Mouse (Mus musculus) spleen, adult 2 months (tissue): Measurements from ENCODE around the gene Zfp422. TPM values are rescaled to one million over a fixed set of nuclear protein-coding genes. Genes with fewer than 3 reads are reported as not detected.

Experiments
- DNase-seq, 2 experiments: peaks; one replicate each; pipeline versions ENCODE4 v3.0.0 to v3.0.0-alpha.2; 2012 to 2021; ENCODE audit warnings: low spot score in 2 of 2, low read depth in 1 of 2
- H3K27ac ChIP-seq: fragments of 200-500 bp; 2 replicates; pipeline ENCODE4 v1.5.1; 2012; ENCODE audit warnings: low read length, inconsistent platforms; ENCODE audit not compliant: insufficient read depth
- H3K27me3 ChIP-seq: fragments of 200-500 bp; 2 replicates; pipeline ENCODE4 v1.6.1; 2012; ENCODE audit warnings: mild to moderate bottlenecking, moderate library complexity, low read length, inconsistent platforms; ENCODE audit not compliant: control insufficient read depth, insufficient read depth
- H3K36me3 ChIP-seq: fragments of 200-500 bp; 2 replicates; pipeline ENCODE4 v1.6.1; 2012; ENCODE audit warnings: mild to moderate bottlenecking, low read length, inconsistent platforms; ENCODE audit not compliant: control insufficient read depth, insufficient read depth
- H3K4me1 ChIP-seq: fragments of 200-500 bp; 2 replicates; pipeline ENCODE4 v1.6.1; 2011; ENCODE audit warnings: inconsistent platforms; ENCODE audit not compliant: control insufficient read depth, insufficient read depth, insufficient read length
- H3K4me3 ChIP-seq: fragments of 200-500 bp; 2 replicates; pipeline ENCODE4 v1.5.1; 2011; ENCODE audit warnings: mild to moderate bottlenecking, inconsistent platforms; ENCODE audit not compliant: insufficient read depth, insufficient read length; ENCODE audit errors: extremely low read depth
- CTCF ChIP-seq: fragments of 200-500 bp; IDR thresholded peaks from 2 replicates; pipeline ENCODE4 v1.5.1; 2011; ENCODE audit warnings: mild to moderate bottlenecking, inconsistent platforms; ENCODE audit not compliant: insufficient read depth, insufficient read length, insufficient replicate concordance; ENCODE audit errors: extremely low read depth
- POLR2A ChIP-seq: fragments of 200-500 bp; IDR thresholded peaks from 2 replicates; pipeline ENCODE4 v1.6.1; 2011; ENCODE audit warnings: low read depth, low read length, inconsistent platforms
- WGBS: fragments of 180-500 bp; shearing (Covaris S2); methylation state at CpG from one replicate; pipeline ENCODE4 v1.1.7; 2018; 5-methylcytosine and 5-hydroxymethylcytosine counted together
- polyA plus RNA-seq: library from polyadenylated mRNA; depleted of rRNA; stranded (reverse); fragments of >200 nt; gene quantifications from 2 replicates; pipeline ENCODE4 v1.2.3, GENCODE M21; 2012

Zfp422 gene
- polyA plus RNA-seq, 1 experiment = 7.2 TPM

DNA sequence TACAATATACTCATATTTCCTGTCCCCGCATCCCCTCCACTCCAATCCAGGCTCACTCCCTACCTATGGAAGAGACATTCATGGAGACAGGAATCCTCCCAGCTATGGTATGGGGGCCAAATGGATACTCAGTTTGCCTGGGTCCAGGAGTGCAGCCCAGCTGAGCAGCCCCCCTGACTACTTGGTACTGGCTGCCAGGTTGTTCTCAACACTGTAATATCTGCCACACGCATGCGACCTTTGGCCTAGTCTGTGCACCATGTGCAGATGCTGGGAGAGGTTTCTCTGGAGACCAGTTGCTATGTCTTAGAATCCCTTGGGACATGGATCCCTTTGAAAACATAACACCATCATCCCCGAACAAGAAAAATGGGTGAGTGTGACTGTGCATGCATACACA, 43.0 kb upstream of the Zfp422 start:
- 84% methylated on average over 4 of the region's 4 CpGs for whole genome bisulfite sequencing
- DNase-seq = no peak
- no peak for TF ChIP-seq CTCF
- TF ChIP-seq POLR2A = no peak
- no peak overlapping the region for H3K27ac ChIP-seq
- no peaks in the 10 kb centered on the region for H3K27me3 ChIP-seq
- H3K4me3 ChIP-seq = no peak overlapping the region
- H3K4me1 ChIP-seq = peaks cover 29% of the 10 kb centered on the region
- no peaks in the 10 kb centered on the region for H3K36me3 ChIP-seq

DNA sequence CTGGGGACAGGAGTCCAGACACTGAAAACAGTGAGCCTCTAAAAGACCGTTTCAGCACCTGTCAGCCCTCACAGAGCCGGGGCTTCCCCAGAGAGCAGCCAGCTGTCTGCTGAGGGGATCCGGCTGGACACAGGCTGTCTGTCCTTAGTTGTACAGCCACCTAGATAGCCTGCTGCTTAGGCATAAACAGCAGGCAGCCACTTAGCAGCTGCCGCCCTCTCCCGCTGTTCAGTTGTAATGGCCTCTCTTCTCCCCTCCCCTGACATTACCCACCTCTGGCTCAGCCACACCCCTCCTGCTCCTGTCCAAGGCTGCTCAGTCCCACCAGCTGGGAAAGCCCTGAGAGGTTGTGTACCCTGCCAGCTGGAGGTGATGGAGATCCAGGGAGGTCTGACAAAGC, 42.2 kb upstream of the Zfp422 start:
- peak overlapping the region; percentile 9; the same call in 1 of the 2 replicates for H3K4me3 ChIP-seq

DNA sequence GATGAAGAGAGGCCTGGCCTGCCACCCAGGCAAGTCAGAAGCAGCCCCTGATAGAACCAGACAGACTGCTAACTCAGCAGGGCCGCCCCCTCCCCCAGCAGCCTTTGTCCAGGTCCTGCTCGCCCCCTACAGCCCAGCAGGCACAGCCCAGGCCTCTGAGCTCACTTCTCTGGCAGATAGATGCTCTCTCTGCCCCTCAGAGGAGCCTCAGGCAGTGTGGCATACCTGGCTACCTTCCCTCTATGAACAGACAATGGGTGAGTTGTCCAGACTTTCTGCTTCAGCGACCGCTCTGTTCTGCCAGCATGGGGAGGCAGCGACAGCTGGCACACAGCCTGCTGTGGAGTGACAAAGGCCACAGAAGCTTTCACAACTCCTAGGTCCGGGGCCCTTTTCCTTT, 41.3 kb upstream of the Zfp422 start:
- WGBS = 68% methylated on average over 6 of the region's 6 CpGs
- no peak overlapping the region for H3K4me3 ChIP-seq

More for the DNA sequence above, 42.2 kb upstream of the Zfp422 start:
- 41% methylated on average over 5 of the region's 5 CpGs for WGBS
- no peak for TF ChIP-seq POLR2A
- no peak for TF ChIP-seq CTCF
- no peaks in the 10 kb centered on the region for H3K36me3 ChIP-seq
- H3K27me3 ChIP-seq = no peaks in the 10 kb centered on the region
- no peak overlapping the region for H3K27ac ChIP-seq
- peaks cover 26% of the 10 kb centered on the region for H3K4me1 ChIP-seq
- DNase-seq = no peak

DNA sequence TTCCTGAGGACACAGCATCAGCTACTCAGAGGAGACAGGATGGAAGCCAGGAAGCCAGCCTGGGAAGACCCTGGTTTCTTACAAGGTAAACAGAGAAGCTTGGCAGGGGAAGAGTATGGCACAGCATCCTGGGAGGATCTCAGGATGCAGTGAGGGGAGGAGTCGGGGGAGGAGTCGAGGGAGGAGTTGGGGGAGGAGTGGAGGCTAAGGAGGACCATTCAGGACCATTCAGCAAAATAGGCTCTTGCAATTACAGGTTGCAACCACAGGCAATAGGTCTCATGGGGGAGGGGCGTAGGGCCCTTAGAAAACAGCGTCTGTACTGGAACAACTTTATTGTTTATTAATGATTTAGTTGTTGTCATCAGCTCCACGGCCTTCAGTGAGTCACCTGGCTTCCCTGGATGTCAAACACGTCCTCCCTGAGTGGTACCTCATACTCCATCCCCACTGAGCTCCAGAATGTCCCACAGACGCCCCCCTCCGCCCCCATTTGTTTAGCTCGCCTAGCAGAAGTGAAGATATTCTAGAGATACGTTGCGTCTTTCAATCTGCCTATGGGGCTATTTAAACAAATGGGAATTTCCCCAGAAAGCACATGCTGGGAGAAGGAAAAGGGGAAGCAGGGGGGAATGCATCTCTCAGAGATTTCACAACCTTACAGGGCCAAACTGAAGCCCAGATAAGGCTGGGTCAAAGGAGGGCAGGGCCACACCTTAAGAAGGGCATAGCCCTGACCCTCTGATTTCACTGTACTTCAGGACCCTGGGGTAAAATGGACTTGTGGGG, 40.1 kb upstream of the Zfp422 start:
- WGBS = 62% methylated on average over 11 of the region's 11 CpGs
- Histone ChIP-seq H3K4me3 (no peak overlapping the region), H3K27me3 (no peaks in the 10 kb centered on the region), H3K27ac (no peak overlapping the region), H3K36me3 (no peaks in the 10 kb centered on the region), H3K4me1 (peaks cover 23% of the 10 kb centered on the region)
- no peak for TF ChIP-seq CTCF
- TF ChIP-seq POLR2A = no peak
- DNase-seq = no peak

More for the DNA sequence above, 41.3 kb upstream of the Zfp422 start:
- no peaks in the 10 kb centered on the region for H3K36me3 ChIP-seq
- no peak for TF ChIP-seq POLR2A
- TF ChIP-seq CTCF = no peak
- H3K27ac ChIP-seq = no peak overlapping the region
- no peak for DNase-seq
- H3K27me3 ChIP-seq = no peaks in the 10 kb centered on the region
- H3K4me1 ChIP-seq = peaks cover 24% of the 10 kb centered on the region

DNA sequence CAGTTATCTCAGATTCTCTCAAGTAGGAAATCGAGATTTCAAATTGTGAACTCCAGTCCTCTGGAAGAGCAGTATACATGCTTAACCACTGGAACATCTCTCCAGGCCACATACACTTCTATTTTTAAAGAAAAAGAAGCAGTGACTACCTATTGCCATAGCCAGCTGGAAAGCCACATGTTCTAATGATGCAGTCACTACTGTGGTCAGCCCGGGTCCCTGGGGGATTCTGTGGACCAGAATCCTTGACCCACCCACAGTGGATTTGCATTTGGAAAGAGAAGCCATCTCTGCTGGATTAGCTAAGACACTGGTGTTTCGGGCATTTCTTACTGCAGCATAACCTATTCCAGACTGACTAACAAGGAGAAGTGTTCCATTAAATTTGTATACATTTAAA, 38.6 kb upstream of the Zfp422 start:
- H3K27me3 ChIP-seq = no peaks in the 10 kb centered on the region
- 75% methylated on average over 3 of the region's 3 CpGs for WGBS
- H3K36me3 ChIP-seq = no peaks in the 10 kb centered on the region
- TF ChIP-seq CTCF = no peak
- TF ChIP-seq POLR2A = no peak
- peaks cover 21% of the 10 kb centered on the region for H3K4me1 ChIP-seq
- no peak for DNase-seq
- H3K4me3 ChIP-seq = no peak overlapping the region
- no peak overlapping the region for H3K27ac ChIP-seq

DNA sequence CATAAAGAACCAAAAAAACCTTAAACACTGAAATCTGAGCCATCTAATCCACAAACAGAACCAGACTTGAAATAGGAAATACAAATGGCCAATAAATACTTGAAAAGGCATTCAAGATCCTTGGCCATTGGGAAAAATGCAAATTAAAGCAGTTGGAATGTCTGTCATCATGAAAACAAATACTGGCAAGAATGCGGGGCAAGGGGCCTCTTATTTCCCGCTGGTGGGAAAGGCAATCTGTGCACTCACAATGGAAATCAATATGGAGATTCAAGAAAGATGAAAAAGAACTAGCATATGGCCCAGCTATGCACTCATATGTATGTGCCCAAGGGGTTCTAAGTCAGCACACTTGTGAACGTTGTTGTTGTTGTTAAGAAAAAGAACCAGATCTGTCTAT, 38.1 kb upstream of the Zfp422 start:
- H3K36me3 ChIP-seq = no peaks in the 10 kb centered on the region
- peaks cover 18% of the 10 kb centered on the region for H3K4me1 ChIP-seq
- no peak overlapping the region for H3K4me3 ChIP-seq
- TF ChIP-seq CTCF (no peak), POLR2A (no peak)
- WGBS = 89% methylated on average over 3 of the region's 3 CpGs
- H3K27me3 ChIP-seq = no peaks in the 10 kb centered on the region
- H3K27ac ChIP-seq = no peak overlapping the region
- DNase-seq = no peak

DNA sequence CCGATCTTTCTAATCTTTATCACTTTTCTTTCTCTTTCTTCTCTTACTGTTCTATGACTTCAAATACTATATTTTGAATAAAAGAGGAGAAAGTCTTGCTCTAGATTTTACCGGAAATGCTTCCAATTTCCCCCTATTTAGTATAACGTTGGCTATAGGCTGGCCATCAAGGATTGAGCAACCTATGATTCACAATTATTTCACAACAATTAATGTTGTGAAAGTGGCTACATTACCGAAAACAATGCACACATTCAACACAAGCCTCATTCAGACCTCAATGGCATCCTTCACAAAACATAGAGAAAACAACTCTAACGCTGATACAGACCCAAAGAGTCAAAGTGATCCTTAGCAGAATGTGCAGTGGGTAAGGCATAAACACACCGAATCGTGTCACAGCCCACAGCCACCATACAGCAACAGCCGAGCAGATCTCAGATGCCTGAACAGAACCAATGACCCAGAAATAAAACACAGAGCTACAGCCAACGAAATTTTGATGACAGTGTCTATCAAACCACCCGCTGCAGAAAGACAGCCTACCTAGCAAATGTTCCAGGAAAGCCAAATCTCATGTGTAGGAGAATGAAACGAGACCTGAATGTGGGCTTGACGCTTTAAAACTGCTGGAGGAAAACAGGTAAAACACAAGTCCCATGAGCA, 37.4 kb upstream of the Zfp422 start:
- Histone ChIP-seq H3K36me3 (0 out of 2 replicates have a peak, but pooled peaks cover 1% of the 10 kb centered on the region), H3K27me3 (no peaks in the 10 kb centered on the region), H3K4me1 (peaks cover 14% of the 10 kb centered on the region), H3K4me3 (no peak overlapping the region), H3K27ac (no peak overlapping the region)
- 88% methylated on average over 12 of the region's 12 CpGs for WGBS
- TF ChIP-seq CTCF = no peak
- no peak for TF ChIP-seq POLR2A
- DNase-seq = no peak
